Mouse (Mus musculus) gastrocnemius, postnatal 4 days (tissue): ENCODE data around the gene 9230113P08Rik. TPM values are rescaled to one million over a fixed set of nuclear protein-coding genes. Genes with fewer than 3 reads are reported as not detected.
"Not testable (repeated sequence)": the region's sequence is repeated elsewhere in the genome, so short reads cannot be mapped to it uniquely, and the experiment has no call there.

Experiments
- DNase-seq, 2 experiments: peaks; one replicate each; pipeline ENCODE4 v3.0.0; 2021 to 2022; ENCODE audit warnings: low spot score in 2 of 2, mixed read lengths in 2 of 2
- long read RNA-seq, 2 experiments: library from polyadenylated mRNA; stranded (forward); transcript quantifications; one replicate each; pipeline ENCODE4 v2.0.0; 2021
- total RNA-seq, 2 experiments: library from RNA; stranded (reverse); gene quantifications; 2 replicates each; pipeline ENCODE4 v1.2.3; 2021

The 9230113P08Rik gene
- total RNA-seq: not detected
- long read RNA-seq, experiment 1: 0 reads
- long read RNA-seq, experiment 2: 0 reads

DNA sequence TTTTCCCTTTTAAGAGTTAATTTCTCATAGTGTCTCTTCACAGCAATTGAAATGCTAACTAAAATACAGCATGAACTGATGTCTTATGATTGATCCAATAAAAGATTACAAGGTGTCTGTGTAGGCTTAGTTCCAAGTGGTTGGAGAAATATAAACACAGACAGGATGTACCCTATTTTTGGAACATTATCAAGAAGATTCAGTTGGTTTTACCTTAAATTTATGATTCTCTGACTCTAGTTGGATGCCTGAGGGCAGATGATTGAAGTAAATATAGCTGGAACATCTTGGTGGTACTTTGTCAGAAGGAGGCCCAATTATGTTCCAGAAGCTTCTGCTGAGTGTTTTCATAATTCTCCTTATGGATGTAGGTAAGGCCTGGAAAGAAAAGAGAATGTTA, at the start of gene 9230113P08Rik:
Gene 9230113P08Rik (plus strand): TSS at position 301 of the 400 bp plus-strand sequence.
- DNase-seq: not testable (repeated sequence)

DNA sequence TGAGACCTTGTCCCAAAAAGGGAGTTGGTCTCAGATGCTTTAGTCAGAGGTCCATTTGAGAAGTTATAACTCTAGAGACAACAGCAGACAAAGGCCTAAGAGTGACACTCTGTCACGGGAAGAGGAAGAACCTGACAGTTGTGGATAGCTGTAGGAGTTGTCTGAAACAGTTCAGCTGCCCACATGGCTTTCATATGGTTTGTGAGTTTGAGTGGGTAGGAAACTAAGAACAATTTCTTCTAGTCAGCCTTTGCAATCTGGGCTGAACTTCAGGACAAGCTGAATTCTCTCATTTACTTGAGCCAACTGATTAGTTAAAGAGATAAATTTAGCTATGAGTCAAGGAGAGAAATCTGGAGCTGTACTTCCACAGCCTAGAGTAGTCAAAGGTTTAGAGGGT, 15.1 kb upstream of the 9230113P08Rik start:
- not testable (repeated sequence) for DNase-seq

DNA sequence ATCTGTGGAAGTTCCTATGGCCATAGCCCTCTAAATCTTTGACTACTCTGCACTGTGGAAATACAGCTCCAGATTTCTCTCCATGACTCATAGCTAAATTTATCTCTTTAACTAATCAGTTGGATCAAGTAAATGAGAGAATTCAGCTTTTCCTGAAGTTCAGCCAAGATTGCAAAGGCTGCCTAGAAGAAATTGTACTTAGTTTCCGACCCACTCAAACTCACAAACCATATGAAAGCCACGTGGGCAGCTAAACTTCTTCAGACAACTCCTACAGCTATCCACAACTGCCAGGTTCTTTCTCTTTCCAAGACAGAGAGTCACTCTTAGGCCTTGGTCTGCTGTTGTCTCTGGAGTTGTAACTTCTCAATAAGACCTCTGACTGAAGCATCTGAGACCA, 3.7 kb upstream of the 9230113P08Rik start:
- no peak for DNase-seq

DNA sequence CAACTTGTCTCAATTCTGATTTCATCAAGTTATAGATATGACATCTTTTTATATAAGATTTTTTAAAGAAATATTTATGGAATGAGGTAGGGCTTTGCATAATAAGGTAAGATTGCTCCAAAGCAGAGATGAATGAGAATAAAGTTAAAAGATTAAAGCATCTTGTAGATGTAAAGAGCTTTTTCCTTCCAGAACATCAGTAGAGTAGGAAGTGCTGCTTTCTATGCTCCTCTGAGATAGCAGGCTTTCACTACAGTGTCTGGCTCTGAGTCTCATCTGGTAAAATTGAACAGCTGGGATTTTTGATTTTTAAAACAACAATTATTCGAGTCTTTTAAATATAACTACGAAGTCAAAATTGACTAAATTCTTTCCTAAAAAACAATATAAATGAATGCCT, 22.6 kb downstream of the 9230113P08Rik start:
- DNase-seq: no peak

Other genes starting within 250 kb of the 9230113P08Rik start
- gene Pate1, start 221.0 kb upstream of the 9230113P08Rik start, total RNA-seq: not detected
- not detected for gene Gm17677, start 167.4 kb upstream of the 9230113P08Rik start, total RNA-seq
- not detected for gene Gm17727, start 130.3 kb upstream of the 9230113P08Rik start, total RNA-seq
- not detected for gene Gm27235, start 118.3 kb upstream of the 9230113P08Rik start, total RNA-seq
- gene D730048I06Rik, start 118.3 kb upstream of the 9230113P08Rik start, total RNA-seq: not detected
- gene 9230110F15Rik, start 64.3 kb upstream of the 9230113P08Rik start, total RNA-seq: not detected
- not detected for gene Gm5916, start 220.4 kb downstream of the 9230113P08Rik start, total RNA-seq